Mouse (Mus musculus) heart, postnatal 0 days (tissue): ENCODE data around the gene Nipal3. TPM values are rescaled to one million over a fixed set of nuclear protein-coding genes. Genes with fewer than 3 reads are reported as not detected.

ENCODE experiments used
- ATAC-seq: fragments of 200-750 bp; cut with Nextera tagmentation; 2 replicates; pipeline ENCODE4 v1.8.0; 2017; ENCODE audit warnings: low read depth, moderate number of reproducible peaks, moderate library complexity; ENCODE audit not compliant: insufficient read depth
- DNase-seq: peaks from one replicate; pipeline ENCODE4 v3.0.0-alpha.2; 2016; ENCODE audit warnings: low spot score
- H3K27ac ChIP-seq: fragments of 300-500 bp; sonication (generic); 2 replicates; pipeline ENCODE4 v1.5.1; 2014; ENCODE audit warnings: low read depth, mild to moderate bottlenecking
- H3K27me3 ChIP-seq: fragments of 300-500 bp; sonication (generic); 2 replicates; pipeline ENCODE4 v1.6.1; 2014; ENCODE audit warnings: low read length, mixed read lengths; ENCODE audit not compliant: control insufficient read depth, insufficient read depth
- H3K36me3 ChIP-seq: fragments of 300-500 bp; sonication (generic); replicated peaks from 2 replicates; pipeline ENCODE4 v1.6.1; 2014; ENCODE audit warnings: low read length, mixed read lengths; ENCODE audit not compliant: control insufficient read depth, insufficient read depth
- H3K4me1 ChIP-seq: fragments of 300-500 bp; sonication (generic); 2 replicates; pipeline ENCODE4 v1.6.1; 2014; ENCODE audit warnings: antibody characterized with exemption; ENCODE audit not compliant: control insufficient read depth, insufficient read depth
- H3K4me2 ChIP-seq: fragments of 300-500 bp; sonication (generic); 2 replicates; pipeline ENCODE4 v1.6.1; 2014; ENCODE audit warnings: low read depth, mild to moderate bottlenecking, low read length, moderate library complexity
- H3K4me3 ChIP-seq: fragments of 300-500 bp; sonication (generic); 2 replicates; pipeline ENCODE4 v1.5.1; 2014; ENCODE audit warnings: low read depth, low read length
- H3K9ac ChIP-seq: fragments of 300-500 bp; sonication (generic); replicated peaks from 2 replicates; pipeline ENCODE4 v1.6.1; 2014; ENCODE audit warnings: low read depth, low read length, mixed read lengths
- H3K9me3 ChIP-seq: fragments of 300-500 bp; sonication (generic); replicated peaks from 2 replicates; pipeline ENCODE4 v1.6.1; 2016; ENCODE audit warnings: low read length; ENCODE audit not compliant: control insufficient read depth
- CTCF ChIP-seq: IDR thresholded peaks from 2 replicates; pipeline ENCODE4 v1.5.1; 2016; ENCODE audit warnings: antibody characterized with exemption, control low read depth, low read depth
- EP300 ChIP-seq: IDR thresholded peaks from 2 replicates; pipeline ENCODE4 v1.6.1; 2016; ENCODE audit warnings: antibody characterized with exemption, low read depth
- WGBS: fragments of 180-500 bp; shearing (Covaris S2); extraction: QIAGEN DNeasy Blood & Tissue Kit; methylation state at CpG from one replicate; pipeline ENCODE4 v1.1.7; 2014; 5-methylcytosine and 5-hydroxymethylcytosine counted together
- polyA plus RNA-seq: library from polyadenylated mRNA; unstranded; fragments of >200 nt; fragmentation: Nextera tagmentation; extraction: Ambion mirVana; gene quantifications from 2 replicates; pipeline ENCODE4 v1.2.1, GENCODE M21; 2015
- total RNA-seq: library from RNA; depleted of rRNA; stranded (reverse); fragments of >200 nt; gene quantifications from 2 replicates; pipeline ENCODE4 v1.2.3, GENCODE M21; 2014; ENCODE audit warnings: low replicate concordance; rRNA removed

The Nipal3 gene
- total RNA-seq (21.6 and 28.7 TPM in 2 replicates), polyA plus RNA-seq (4.7 and 5.1 TPM in 2 replicates)

- H3K27me3 ChIP-seq, result no peaks in the 10 kb centered on the region
- TF ChIP-seq CTCF (peak; percentile 53), EP300 (no peak)
- peak; percentile 96 for DNase-seq
- H3K4me1 ChIP-seq, result peaks cover 12% of the 10 kb centered on the region
- H3K9me3 ChIP-seq, result no peaks in the 10 kb centered on the region
- H3K36me3 ChIP-seq, result 0 out of 2 replicates have a peak, but pooled peaks cover 1% of the 10 kb centered on the region
- peak; percentile 94 for ATAC-seq
- peak within 1 kb of the TSS; percentile 56 for H3K9ac ChIP-seq
- peak within 1 kb of the TSS; percentile 49 for H3K27ac ChIP-seq
- H3K4me2 ChIP-seq, result peak within 1 kb of the TSS; percentile 98
- under 1% methylated on average over 53 of the region's 53 CpGs for WGBS
- H3K4me3 ChIP-seq, result peak within 1 kb of the TSS; percentile 81
Measured at GRCm38 (mm10) chr4:135494521-135495396, at the start of gene Nipal3, which contains the start of gene Stpg1. TSS of gene Nipal3 (minus strand) at chr4:135495038. TSS of gene Stpg1 (plus strand) at chr4:135494790.

GRCm38 (mm10) chr4:135544284-135544683 lies 49.4 kb upstream of the Nipal3 start:
- TF ChIP-seq EP300, result no peak
- TF ChIP-seq CTCF, result no peak
- ATAC-seq, result no peak
- Histone ChIP-seq H3K36me3 (0 out of 2 replicates have a peak, but pooled peaks cover 5% of the 10 kb centered on the region), H3K9ac (no peak overlapping the region), H3K9me3 (no peaks in the 10 kb centered on the region), H3K27me3 (no peaks in the 10 kb centered on the region), H3K4me1 (peaks cover 33% of the 10 kb centered on the region), H3K4me3 (no peak overlapping the region), H3K4me2 (no peak overlapping the region), H3K27ac (no peak overlapping the region; the same call in 1 of the 2 replicates)
- no peak for DNase-seq
- WGBS, result 48% methylated on average over 2 of the region's 2 CpGs

- H3K9me3 ChIP-seq, result no peaks in the 10 kb centered on the region
- 54% methylated on average over 9 of the region's 9 CpGs for WGBS
- no peak overlapping the region for H3K4me3 ChIP-seq
- ATAC-seq, result no peak
- 0 out of 2 replicates have a peak, but pooled peaks cover 5% of the 10 kb centered on the region for H3K36me3 ChIP-seq
- H3K9ac ChIP-seq, result no peak overlapping the region
- H3K4me2 ChIP-seq, result no peak overlapping the region
- H3K4me1 ChIP-seq, result no peaks in the 10 kb centered on the region; the same call in 1 of the 2 replicates
- H3K27ac ChIP-seq, result no peak overlapping the region
- no peak for DNase-seq
- TF ChIP-seq EP300 (no peak), CTCF (no peak)
- no peaks in the 10 kb centered on the region for H3K27me3 ChIP-seq
Measured at GRCm38 (mm10) chr4:135540057-135540456, 45.2 kb upstream of the Nipal3 start.

GRCm38 (mm10) chr4:135539056-135539455 lies 44.2 kb upstream of the Nipal3 start:
- Histone ChIP-seq H3K4me3 (no peak overlapping the region), H3K36me3 (0 out of 2 replicates have a peak, but pooled peaks cover 5% of the 10 kb centered on the region), H3K4me2 (no peak overlapping the region), H3K9ac (no peak overlapping the region), H3K27ac (no peak overlapping the region), H3K27me3 (no peaks in the 10 kb centered on the region), H3K4me1 (no peaks in the 10 kb centered on the region; the same call in 1 of the 2 replicates), H3K9me3 (no peaks in the 10 kb centered on the region)
- ATAC-seq (no peak), DNase-seq (no peak)
- TF ChIP-seq EP300 (no peak), CTCF (no peak)
- WGBS, result 75% methylated on average over 12 of the region's 12 CpGs

GRCm38 (mm10) chr4:135535021-135535420 lies 40.2 kb upstream of the Nipal3 start:
- Histone ChIP-seq H3K4me3 (no peak overlapping the region), H3K36me3 (no peaks in the 10 kb centered on the region), H3K9me3 (peaks cover 7% of the 10 kb centered on the region), H3K9ac (no peak overlapping the region), H3K27ac (no peak overlapping the region), H3K4me1 (no peaks in the 10 kb centered on the region), H3K27me3 (no peaks in the 10 kb centered on the region), H3K4me2 (no peak overlapping the region)
- DNase-seq, result no peak
- ATAC-seq, result no peak
- no peak for TF ChIP-seq CTCF
- whole genome bisulfite sequencing, result 99% methylated on average over 3 of the region's 3 CpGs
